Mouse (Mus musculus) C2C12 (cell line): Measurements from ENCODE around the gene Skap1.

Experiments
- CEBPB ChIP-seq: IDR thresholded peaks from one replicate; pipeline ENCODE4 v1.6.1; 2011; ENCODE audit warnings: low read depth, mild to moderate bottlenecking, control low read depth, moderate library complexity
- CTCF ChIP-seq: IDR thresholded peaks from one replicate; pipeline ENCODE4 v1.5.1; 2011; ENCODE audit not compliant: control insufficient read depth, insufficient read depth, insufficient read length
- MAX ChIP-seq: IDR thresholded peaks from one replicate; pipeline ENCODE4 v1.6.1; 2011; ENCODE audit warnings: mild to moderate bottlenecking, control low read depth
- MYOG ChIP-seq: IDR thresholded peaks from one replicate; pipeline ENCODE4 v1.6.1; 2011; ENCODE audit not compliant: control insufficient read depth, insufficient read length; ENCODE audit errors: extremely low read depth

- TF ChIP-seq CTCF = peak; percentile 38
- no peak for TF ChIP-seq MAX
- no peak for TF ChIP-seq CEBPB
- TF ChIP-seq MYOG = no peak
Measured at GRCm38 (mm10) chr11:96760042-96760441, 295.6 kb downstream of the Skap1 start.
